Mouse (Mus musculus) intestine, embryonic 16.5 days (tissue): ENCODE measurements around the gene Gm26938. TPM values are rescaled to one million over a fixed set of nuclear protein-coding genes. Genes with fewer than 3 reads are reported as not detected.

Experiments used
- microRNA-seq: library from miRNA; unstranded; fragments of <30 nt; microRNA quantifications from one replicate; pipeline ENCODE4, GENCODE M21; 2016
- polyA plus RNA-seq: library from polyadenylated mRNA; unstranded; fragments of >200 nt; fragmentation: Nextera tagmentation; extraction: Ambion mirVana; gene quantifications from 2 replicates; pipeline ENCODE4 v1.2.1, GENCODE M21; 2015

Gene Gm26938
- polyA plus RNA-seq, 1 experiment from 2014 or later: not detected

Small RNA genes lying within 50 kb of the gene (microRNA-seq; reads per million reads assigned to microRNA genes)
- 0.91 reads per million for gene Mir7037

Other genes with a start within 250 kb of the Gm26938 start
- gene Micall2, start 90.1 kb downstream of the Gm26938 start, polyA plus RNA-seq: 11.6 and 14.8 TPM in 2 replicates
- gene Ints1, start 50.7 kb downstream of the Gm26938 start, polyA plus RNA-seq: 18.8 and 18.9 TPM in 2 replicates
- 25.0 and 25.2 TPM in 2 replicates for gene Mafk, start 34.9 kb downstream of the Gm26938 start, polyA plus RNA-seq
- 120 and 151 TPM in 2 replicates for gene Tmem184a, start 6.5 kb downstream of the Gm26938 start, polyA plus RNA-seq
- 67.6 and 80.3 TPM in 2 replicates for gene Psmg3, start 478 bp upstream of the Gm26938 start, polyA plus RNA-seq
- gene Elfn1, start 81.5 kb upstream of the Gm26938 start, polyA plus RNA-seq: 0.16 and 0.17 TPM in 2 replicates